In the genomic region with DNA sequence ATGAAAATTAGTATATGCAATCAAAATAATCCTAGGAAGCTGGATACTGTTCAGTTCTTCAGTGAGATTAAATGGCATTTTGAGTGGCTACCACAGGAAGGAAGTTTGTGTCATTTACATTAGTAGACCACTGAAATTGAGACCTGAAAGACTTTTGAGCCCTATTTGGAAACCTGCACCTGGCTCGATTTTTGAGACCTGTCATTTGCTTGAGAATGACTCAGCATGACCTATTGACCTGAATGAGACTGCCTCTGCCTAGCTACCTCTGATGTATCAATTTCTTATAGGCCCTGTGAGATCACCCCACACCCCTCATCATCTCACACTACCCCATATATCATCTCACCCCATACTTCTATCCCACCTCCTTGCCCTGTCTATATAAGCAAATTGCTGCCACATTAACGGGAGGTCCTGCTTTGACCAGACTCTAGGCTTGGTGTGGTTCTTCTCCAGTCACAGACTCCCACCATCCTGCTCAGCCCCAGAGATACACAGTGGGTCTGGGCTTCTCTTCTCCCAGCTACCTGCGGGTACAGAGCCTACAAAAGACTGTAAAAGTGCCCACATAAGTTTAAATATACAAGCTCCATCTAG, we compare ENCODE assay signal across 17 mouse cellular contexts.
"Had no signal": no experiment of that assay in that cellular context is flagged by ENCODE, and none has a peak within 500 bp of the region (broad histone marks: within the 10 kb centered on the region; RNA-seq: fewer than 3 reads in every experiment).

No protein-coding gene starts in this region.

- H3K36me3 ChIP-seq: midbrain, embryonic 10.5 days; midbrain, embryonic 12.5 days; neural tube, embryonic 13.5 days; neural tube, embryonic 15.5 days; stomach, embryonic 15.5 days had no signal

- H3K4me1 ChIP-seq: midbrain, embryonic 10.5 days; midbrain, embryonic 12.5 days; neural tube, embryonic 13.5 days; neural tube, embryonic 15.5 days; stomach, embryonic 15.5 days had no signal

- H3K27me3 ChIP-seq: midbrain, embryonic 12.5 days; neural tube, embryonic 13.5 days; neural tube, embryonic 15.5 days; stomach, embryonic 15.5 days had no signal

- H3K9me3 ChIP-seq: midbrain, embryonic 10.5 days; midbrain, embryonic 12.5 days; neural tube, embryonic 13.5 days; neural tube, embryonic 15.5 days; stomach, embryonic 15.5 days had no signal

- DNase-seq: lung, adult 18-20 months; lung, embryonic 14.5 days; lung, postnatal 10 days; lung, postnatal 4 days; midbrain, embryonic 14.5 days; right cerebral cortex, postnatal 14 days; thymus, adult 2 months; thymus, postnatal 25 days; thymus, postnatal 4 days had no signal

- ATAC-seq: midbrain, embryonic 16.5 days had no signal

- H3K9ac ChIP-seq: lung, embryonic 14.5 days; midbrain, embryonic 12.5 days; neural tube, embryonic 13.5 days; neural tube, embryonic 15.5 days; stomach, embryonic 15.5 days had no signal

- H3K27ac ChIP-seq: midbrain, embryonic 10.5 days; midbrain, embryonic 12.5 days; neural tube, embryonic 13.5 days; neural tube, embryonic 15.5 days; stomach, embryonic 15.5 days; stomach, postnatal 0 days had no signal

- H3K4me2 ChIP-seq: lung, embryonic 14.5 days; midbrain, embryonic 12.5 days; neural tube, embryonic 13.5 days; neural tube, embryonic 15.5 days; stomach, embryonic 15.5 days had no signal

- H3K4me3 ChIP-seq: midbrain, embryonic 10.5 days; midbrain, embryonic 12.5 days; myocyte; neural tube, embryonic 13.5 days; neural tube, embryonic 15.5 days; stomach, embryonic 15.5 days had no signal
